Mouse (Mus musculus) stomach, embryonic 16.5 days (tissue): ENCODE measurements around the gene Bmp2k. TPM values are rescaled to one million over a fixed set of nuclear protein-coding genes. Genes with fewer than 3 reads are reported as not detected.
A peak's percentile ranks its signal among the peaks of the same experiment; 100 is the strongest.

Experiments used
- ATAC-seq: fragments of 200-750 bp; cut with Nextera tagmentation; 2 replicates; pipeline ENCODE4 v1.8.0; 2017; ENCODE audit warnings: moderate number of reproducible peaks, moderate TSS enrichment; ENCODE audit not compliant: insufficient read depth, low FRiP score
- H3K27ac ChIP-seq: fragments of 300-500 bp; sonication (generic); 2 replicates; pipeline ENCODE4 v1.5.1; 2014; ENCODE audit warnings: low read length
- H3K27me3 ChIP-seq: fragments of 300-500 bp; sonication (generic); 2 replicates; pipeline ENCODE4 v1.6.1; 2014; ENCODE audit warnings: low read length, control low read depth, mixed read lengths; ENCODE audit not compliant: control insufficient read depth, insufficient read depth
- H3K36me3 ChIP-seq: fragments of 300-500 bp; sonication (generic); 2 replicates; pipeline ENCODE4 v1.6.1; 2014; ENCODE audit warnings: low read length; ENCODE audit not compliant: control insufficient read depth, insufficient read depth
- H3K4me1 ChIP-seq: fragments of 300-500 bp; sonication (generic); 2 replicates; pipeline ENCODE4 v1.6.1; 2014; ENCODE audit warnings: low read length, control low read depth, mixed read lengths; ENCODE audit not compliant: control insufficient read depth, insufficient read depth
- H3K4me2 ChIP-seq: fragments of 300-500 bp; sonication (generic); 2 replicates; pipeline ENCODE4 v1.6.1; 2014; ENCODE audit warnings: low read depth, low read length, mixed read lengths
- H3K4me3 ChIP-seq: fragments of 300-500 bp; sonication (generic); replicated peaks from 2 replicates; pipeline ENCODE4 v1.5.1; 2014; ENCODE audit warnings: mild to moderate bottlenecking, low read length
- H3K9ac ChIP-seq: fragments of 300-500 bp; sonication (generic); 2 replicates; pipeline ENCODE4 v1.6.1; 2014; ENCODE audit warnings: low read length
- H3K9me3 ChIP-seq: fragments of 300-500 bp; sonication (generic); replicated peaks from 2 replicates; pipeline ENCODE4 v1.6.1; 2016; ENCODE audit warnings: low read length, control low read depth; ENCODE audit not compliant: control insufficient read depth
- WGBS: fragments of 180-500 bp; shearing (Covaris S2); extraction: QIAGEN DNeasy Blood & Tissue Kit; methylation state at CpG from one replicate; pipeline ENCODE4 v1.1.7; 2014; 5-methylcytosine and 5-hydroxymethylcytosine counted together
- polyA plus RNA-seq: library from polyadenylated mRNA; unstranded; fragments of >200 nt; fragmentation: Nextera tagmentation; extraction: Ambion mirVana; gene quantifications from 2 replicates; pipeline ENCODE4 v1.2.1, GENCODE M21; 2015

Bmp2k gene
- polyA plus RNA-seq, 1 experiment from 2014 or later: 10.2 TPM

DNA sequence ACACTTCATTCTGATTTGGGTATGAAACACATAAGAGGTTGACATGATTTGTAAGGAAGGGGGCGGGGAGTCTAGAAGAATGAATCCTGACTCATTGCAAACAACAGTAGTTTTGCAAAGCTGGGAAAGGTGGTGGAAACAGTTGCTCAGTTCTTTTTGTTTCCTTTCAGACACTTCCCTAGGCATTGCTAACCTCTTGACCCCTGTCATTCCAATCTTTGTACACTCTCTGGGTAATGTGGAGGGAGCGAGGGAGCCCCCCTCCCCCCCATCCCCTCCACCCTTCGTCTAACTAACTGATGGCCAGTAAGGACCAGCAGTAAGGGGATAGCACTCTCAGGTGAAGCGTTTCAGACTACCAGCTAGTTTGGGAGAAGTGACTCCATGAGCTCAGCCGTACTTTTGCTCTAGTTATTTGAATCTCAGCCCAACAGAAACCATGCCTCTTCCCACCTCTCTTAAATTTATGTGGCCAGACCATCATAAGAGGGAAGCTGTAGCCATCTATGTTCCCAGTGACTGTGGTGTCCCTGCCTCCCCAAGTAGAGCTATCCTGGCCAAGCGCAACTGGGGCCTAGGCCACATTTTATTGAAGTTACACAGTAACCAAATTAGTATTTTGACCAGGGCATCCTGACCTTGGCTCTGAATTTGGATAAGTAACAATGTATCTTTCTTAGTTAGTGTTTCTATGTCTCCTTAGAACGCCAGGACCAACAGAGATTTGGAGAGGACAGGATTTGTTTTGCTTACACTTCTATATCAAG lies 27.6 kb upstream of the Bmp2k start:
- Histone ChIP-seq H3K27ac (no peak overlapping the region), H3K27me3 (no peaks in the 10 kb centered on the region), H3K9ac (no peak overlapping the region), H3K4me3 (no peak overlapping the region), H3K4me1 (no peaks in the 10 kb centered on the region), H3K4me2 (no peak overlapping the region), H3K9me3 (no peaks in the 10 kb centered on the region), H3K36me3 (no peaks in the 10 kb centered on the region)
- ATAC-seq: no peak
- 67% methylated on average over 7 of the region's 7 CpGs for WGBS

GRCm38 (mm10) chr5:96970472-96970848 lies 27.0 kb upstream of the Bmp2k start:
- Histone ChIP-seq H3K27me3 (no peaks in the 10 kb centered on the region), H3K9ac (no peak overlapping the region), H3K36me3 (no peaks in the 10 kb centered on the region), H3K27ac (no peak overlapping the region), H3K9me3 (no peaks in the 10 kb centered on the region), H3K4me3 (no peak overlapping the region), H3K4me2 (no peak overlapping the region), H3K4me1 (no peaks in the 10 kb centered on the region)
- no peak for ATAC-seq

DNA sequence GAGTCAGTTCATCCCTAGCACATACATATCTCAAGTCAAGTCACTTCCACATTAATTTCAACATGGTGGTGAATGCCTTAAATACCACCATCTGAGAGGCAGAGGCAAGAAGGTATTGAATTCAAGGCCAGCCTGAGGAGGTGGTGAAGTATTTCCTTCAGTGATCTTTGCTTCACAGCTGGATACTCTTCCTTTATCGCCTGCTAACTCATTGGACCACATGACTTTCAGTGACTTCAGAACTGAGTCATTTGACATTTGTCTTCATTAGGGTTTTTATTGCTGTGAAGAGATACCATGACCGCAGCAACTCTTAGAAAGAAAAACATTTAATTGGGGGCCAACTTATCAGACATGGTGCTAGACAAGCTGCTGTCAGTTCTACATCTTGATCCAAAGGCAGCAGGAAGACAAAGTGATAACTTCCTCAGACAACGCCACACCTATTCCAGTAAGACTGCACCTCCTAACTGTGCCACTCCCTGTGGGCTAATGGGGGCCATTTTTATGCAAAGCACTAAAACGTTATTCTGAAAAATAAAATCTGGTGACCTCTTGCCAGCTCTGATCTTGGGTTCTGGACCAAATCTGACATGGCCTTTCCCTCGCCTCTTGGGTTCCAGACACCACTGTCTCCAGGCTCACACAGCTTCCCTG lies 24.9 kb upstream of the Bmp2k start:
- H3K4me3 ChIP-seq: no peak overlapping the region
- no peak for ATAC-seq
- no peaks in the 10 kb centered on the region for H3K9me3 ChIP-seq
- H3K4me1 ChIP-seq: no peaks in the 10 kb centered on the region
- H3K27me3 ChIP-seq: no peaks in the 10 kb centered on the region
- no peak overlapping the region for H3K27ac ChIP-seq
- 93% methylated on average over 5 of the region's 5 CpGs for WGBS
- no peaks in the 10 kb centered on the region for H3K36me3 ChIP-seq
- no peak overlapping the region for H3K4me2 ChIP-seq
- H3K9ac ChIP-seq: no peak overlapping the region

DNA sequence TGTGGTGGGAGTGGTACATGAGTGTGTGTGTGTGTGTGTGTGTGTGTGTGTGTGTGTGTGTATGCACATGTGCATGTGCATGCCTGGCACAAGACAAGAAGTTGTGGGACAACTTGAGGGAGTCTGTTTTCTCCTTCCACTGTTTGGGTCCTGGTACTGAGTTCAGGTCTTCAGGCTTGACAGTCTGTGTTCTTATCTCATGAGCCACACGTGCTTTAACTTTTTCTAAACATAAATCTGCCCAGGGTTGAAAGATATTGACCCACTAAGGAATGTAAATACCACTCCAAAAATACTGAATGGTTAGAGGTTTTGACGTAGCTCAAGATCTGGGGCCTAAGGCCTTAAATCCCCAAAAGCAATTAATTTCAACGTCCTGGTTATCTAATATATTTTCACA lies 23.8 kb upstream of the Bmp2k start:
- Histone ChIP-seq H3K9ac (no peak overlapping the region), H3K36me3 (no peaks in the 10 kb centered on the region), H3K4me1 (no peaks in the 10 kb centered on the region), H3K4me3 (no peak overlapping the region), H3K4me2 (no peak overlapping the region), H3K9me3 (no peaks in the 10 kb centered on the region), H3K27ac (no peak overlapping the region), H3K27me3 (no peaks in the 10 kb centered on the region)
- no peak for ATAC-seq
- WGBS: 38% methylated on average over 3 of the region's 3 CpGs

- Histone ChIP-seq H3K27me3 (no peaks in the 10 kb centered on the region), H3K4me2 (no peak overlapping the region), H3K27ac (no peak overlapping the region), H3K9me3 (no peaks in the 10 kb centered on the region), H3K36me3 (no peaks in the 10 kb centered on the region), H3K4me3 (no peak overlapping the region), H3K4me1 (peaks cover 5% of the 10 kb centered on the region), H3K9ac (no peak overlapping the region)
- no peak for ATAC-seq
- WGBS: 46% methylated on average over 1 of the region's 1 CpGs
Measured at GRCm38 (mm10) chr5:96974661-96975060, 22.8 kb upstream of the Bmp2k start.

DNA sequence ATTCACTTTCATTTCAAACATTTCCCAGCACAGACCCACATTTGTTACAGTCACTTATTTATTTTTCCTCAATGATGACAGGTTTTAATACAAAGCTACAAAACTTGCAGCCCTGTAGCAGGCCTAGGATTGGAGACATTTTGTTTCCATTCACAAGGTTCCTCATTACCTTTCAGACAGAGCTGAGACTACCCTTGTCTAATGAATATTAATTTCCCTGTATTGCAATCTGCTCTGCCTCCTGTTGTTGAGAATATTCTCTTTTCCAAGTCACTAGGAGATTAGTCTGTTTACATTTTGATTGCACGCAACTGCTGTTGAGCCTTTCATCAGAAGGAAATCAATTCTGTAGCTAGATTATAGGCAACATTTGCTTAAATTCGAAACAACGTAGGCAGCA lies 22.4 kb upstream of the Bmp2k start:
- H3K4me1 ChIP-seq: peaks cover 8% of the 10 kb centered on the region
- WGBS: 58% methylated on average over 3 of the region's 3 CpGs
- no peak for ATAC-seq
- H3K4me2 ChIP-seq: no peak overlapping the region
- H3K27ac ChIP-seq: no peak overlapping the region
- no peaks in the 10 kb centered on the region for H3K27me3 ChIP-seq
- no peaks in the 10 kb centered on the region for H3K9me3 ChIP-seq
- no peaks in the 10 kb centered on the region for H3K36me3 ChIP-seq
- no peak overlapping the region for H3K4me3 ChIP-seq
- H3K9ac ChIP-seq: no peak overlapping the region

GRCm38 (mm10) chr5:96976150-96976549 lies 21.3 kb upstream of the Bmp2k start:
- WGBS: 93% methylated on average over 3 of the region's 3 CpGs

DNA sequence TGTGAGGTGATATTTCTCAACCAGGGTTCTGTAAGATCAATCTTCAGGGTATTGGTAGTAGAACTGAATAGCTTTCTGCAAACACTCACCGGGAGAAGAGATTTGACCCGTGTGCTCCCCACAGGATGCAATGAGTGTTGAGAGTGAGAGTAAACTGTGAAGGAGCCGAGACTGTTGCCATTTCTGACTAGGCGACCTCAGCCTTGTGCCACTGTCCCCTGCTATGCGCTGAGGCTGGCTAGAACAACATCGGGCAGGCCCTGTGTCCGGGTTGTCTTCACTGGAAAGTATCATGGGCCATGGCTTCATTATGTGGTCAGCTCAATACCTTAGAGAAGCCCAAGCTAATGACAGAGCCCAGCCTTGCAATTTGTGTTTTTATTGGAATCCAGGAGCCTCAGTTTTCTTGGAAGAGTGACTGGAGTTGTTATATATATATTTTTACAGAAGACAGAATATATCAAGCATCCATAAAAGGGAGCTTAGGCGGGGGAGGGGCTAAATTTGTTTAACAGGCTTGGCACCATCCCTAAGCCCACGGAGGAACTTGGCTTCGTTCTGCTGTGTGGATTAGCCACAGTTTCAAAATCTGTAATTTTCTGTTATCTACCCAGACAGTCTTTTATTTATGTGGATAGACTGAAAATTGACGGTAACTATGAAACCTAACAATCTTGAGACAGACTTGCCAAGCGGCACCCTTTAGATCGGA lies 18.0 kb upstream of the Bmp2k start:
- no peak for ATAC-seq
- no peak overlapping the region for H3K4me3 ChIP-seq
- WGBS: 29% methylated on average over 13 of the region's 13 CpGs
- no peak overlapping the region for H3K9ac ChIP-seq
- no peaks in the 10 kb centered on the region for H3K27me3 ChIP-seq
- H3K4me2 ChIP-seq: peak overlapping the region; percentile 40; the same call in 1 of the 2 replicates
- H3K27ac ChIP-seq: peak overlapping the region; percentile 52; the same call in 1 of the 2 replicates
- no peaks in the 10 kb centered on the region for H3K36me3 ChIP-seq
- H3K9me3 ChIP-seq: no peaks in the 10 kb centered on the region
- peaks cover 21% of the 10 kb centered on the region for H3K4me1 ChIP-seq

More at GRCm38 (mm10) chr5:96976150-96976549, 21.3 kb upstream of the Bmp2k start:
- Histone ChIP-seq H3K9me3 (no peaks in the 10 kb centered on the region), H3K4me2 (no peak overlapping the region), H3K27me3 (no peaks in the 10 kb centered on the region), H3K36me3 (no peaks in the 10 kb centered on the region), H3K27ac (no peak overlapping the region), H3K9ac (no peak overlapping the region), H3K4me1 (peaks cover 14% of the 10 kb centered on the region), H3K4me3 (no peak overlapping the region)
- no peak for ATAC-seq

GRCm38 (mm10) chr5:96980008-96980634 lies 17.4 kb upstream of the Bmp2k start:
- Histone ChIP-seq H3K27ac (no peak overlapping the region; the same call in 1 of the 2 replicates), H3K36me3 (no peaks in the 10 kb centered on the region), H3K9me3 (no peaks in the 10 kb centered on the region), H3K4me3 (no peak overlapping the region), H3K9ac (no peak overlapping the region), H3K27me3 (no peaks in the 10 kb centered on the region), H3K4me1 (peaks cover 21% of the 10 kb centered on the region), H3K4me2 (peak overlapping the region; percentile 40; the same call in 1 of the 2 replicates)
- no peak for ATAC-seq
- WGBS: 18% methylated on average over 15 of the region's 15 CpGs
